11 mouse cellular contexts compared by ENCODE assay signal in the genomic region with DNA sequence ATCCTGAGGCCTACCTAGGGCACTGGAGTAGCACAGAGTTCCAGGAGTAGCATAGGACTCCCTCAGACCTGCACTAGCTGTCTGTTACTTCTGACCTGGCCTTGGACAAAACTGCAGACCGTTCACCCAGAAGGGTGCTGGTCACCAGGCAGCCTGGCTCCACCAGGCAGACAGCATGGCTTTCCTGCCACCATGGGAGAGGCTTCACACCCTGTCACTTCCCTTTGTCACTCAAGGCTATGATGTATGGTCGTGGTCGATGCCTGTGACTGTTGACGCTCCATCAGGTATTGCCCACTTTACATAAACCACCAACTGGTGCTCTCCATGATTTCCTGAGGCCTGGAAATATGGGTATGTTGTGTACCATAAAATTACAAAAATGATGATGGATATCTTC.
DNase-seq lines count a peak whose midpoint lies in the region; ATAC-seq lines count a peak whose summit lies in the region.
"Had no signal": no experiment of that assay in that cellular context is flagged by ENCODE, and none has a peak within 500 bp of the region (broad histone marks: within the 10 kb centered on the region; RNA-seq: fewer than 3 reads in every experiment).

No protein-coding gene starts in this region.

- H3K36me3 ChIP-seq in neural tube, embryonic 11.5 days (ENCODE audit: control insufficient read depth, insufficient read depth, low read length), result no peaks in the 10 kb centered on the region
- H3K36me3 ChIP-seq in hindbrain, embryonic 10.5 days, result peaks cover under 1% of the 10 kb centered on the region; the same call in 1 of the 2 replicates
- H3K36me3 ChIP-seq in midbrain, embryonic 12.5 days, result no peaks in the 10 kb centered on the region
- H3K36me3 ChIP-seq: embryonic facial prominence, embryonic 15.5 days; liver, embryonic 13.5 days had no signal

- H3K4me3 ChIP-seq in neural tube, embryonic 11.5 days (ENCODE audit: low read depth, low read length), result no peak overlapping the region
- no peak overlapping the region for H3K4me3 ChIP-seq in hindbrain, embryonic 10.5 days
- H3K4me3 ChIP-seq in midbrain, embryonic 12.5 days, result no peak overlapping the region
- H3K4me3 ChIP-seq: embryonic facial prominence, embryonic 15.5 days; liver, embryonic 13.5 days; megakaryocyte, embryonic 14.5 days had no signal

- ATAC-seq in neural tube, embryonic 11.5 days (ENCODE audit: insufficient read depth, low FRiP score, low TSS enrichment), result no peak
- no peak for ATAC-seq in midbrain, embryonic 12.5 days (ENCODE audit: low FRiP score, low read depth)

- H3K27ac ChIP-seq in neural tube, embryonic 11.5 days (ENCODE audit: low read depth, low read length), result peak overlapping the region; percentile 67
- peak overlapping the region; percentile 81 for H3K27ac ChIP-seq in hindbrain, embryonic 10.5 days
- peak overlapping the region; percentile 86 for H3K27ac ChIP-seq in midbrain, embryonic 12.5 days (replicated peaks)
- H3K27ac ChIP-seq: embryonic facial prominence, embryonic 15.5 days; kidney, postnatal 0 days; liver, embryonic 13.5 days had no signal

- no peak for DNase-seq in neural tube, embryonic 11.5 days (ENCODE audit: low spot score)
- no peak for DNase-seq in neural tube, embryonic 10.5 days (ENCODE audit: extremely low spot score, low spot score)
- DNase-seq in hindbrain, embryonic 10.5 days (ENCODE audit: low spot score), result no peak
- no peak for DNase-seq in urinary bladder, postnatal 25 days (ENCODE audit: low spot score)
- DNase-seq in cerebellum, adult 9-10 months, result no peak
- no peak for DNase-seq in gastrocnemius, postnatal 4 days (ENCODE audit: low spot score in 2 of 2)
- DNase-seq: liver, embryonic 13.5 days had no signal

- no peak overlapping the region for H3K4me2 ChIP-seq in neural tube, embryonic 11.5 days (ENCODE audit: low read depth)
- no peak overlapping the region for H3K4me2 ChIP-seq in midbrain, embryonic 12.5 days (replicated peaks)
- H3K4me2 ChIP-seq: embryonic facial prominence, embryonic 15.5 days; liver, embryonic 13.5 days had no signal

- H3K27me3 ChIP-seq in neural tube, embryonic 11.5 days (ENCODE audit: control insufficient read depth, insufficient read depth, low read length), result no peaks in the 10 kb centered on the region
- H3K27me3 ChIP-seq in hindbrain, embryonic 10.5 days (ENCODE audit: insufficient read depth, poor library complexity, severe bottlenecking), result 0 out of 2 replicates have a peak, but pooled peaks cover 8% of the 10 kb centered on the region
- no peaks in the 10 kb centered on the region for H3K27me3 ChIP-seq in midbrain, embryonic 12.5 days
- H3K27me3 ChIP-seq: embryonic facial prominence, embryonic 15.5 days had no signal

- H3K9me3 ChIP-seq in neural tube, embryonic 11.5 days (ENCODE audit: control insufficient read depth, low read length), result no peaks in the 10 kb centered on the region
- no peaks in the 10 kb centered on the region; the same call in 1 of the 2 replicates for H3K9me3 ChIP-seq in hindbrain, embryonic 10.5 days
- H3K9me3 ChIP-seq in midbrain, embryonic 12.5 days, result no peaks in the 10 kb centered on the region
- H3K9me3 ChIP-seq: embryonic facial prominence, embryonic 15.5 days; liver, embryonic 13.5 days; megakaryocyte, embryonic 14.5 days had no signal

- peak overlapping the region; percentile 18; the same call in 1 of the 2 replicates for H3K9ac ChIP-seq in neural tube, embryonic 11.5 days (ENCODE audit: low read length)
- 0 out of 2 replicates have a peak overlapping the region, but pooled peaks have one; percentile 24 for H3K9ac ChIP-seq in midbrain, embryonic 12.5 days (replicated peaks)
- H3K9ac ChIP-seq: embryonic facial prominence, embryonic 15.5 days; liver, embryonic 13.5 days had no signal

- WGBS in neural tube, embryonic 11.5 days, result 59% methylated on average over 4 of the region's 4 CpGs
- WGBS in hindbrain, embryonic 10.5 days, result 68% methylated on average over 4 of the region's 4 CpGs
- 80% methylated on average over 4 of the region's 4 CpGs for WGBS in midbrain, embryonic 12.5 days

- peaks cover 22% of the 10 kb centered on the region for H3K4me1 ChIP-seq in neural tube, embryonic 11.5 days (ENCODE audit: control insufficient read depth, insufficient read depth, low read length)
- H3K4me1 ChIP-seq in hindbrain, embryonic 10.5 days (replicated peaks), result peaks cover 28% of the 10 kb centered on the region
- H3K4me1 ChIP-seq in midbrain, embryonic 12.5 days, result peaks cover 29% of the 10 kb centered on the region
